Mouse (Mus musculus) liver, embryonic 11.5 days (tissue): ENCODE measurements at regions not wholly inside any gene's neighbourhood (a gene's known extent, or its start where the extent isn't known, plus 50 kb on each side); places are given as distances from the start of the nearest gene placed in this dataset.

Experiments
- ATAC-seq: fragments of 200-750 bp; cut with Nextera tagmentation; replicated peaks from 2 replicates; pipeline ENCODE4 v1.8.0; 2017; ENCODE audit warnings: moderate number of reproducible peaks, mild to moderate bottlenecking, moderate TSS enrichment, moderate library complexity; ENCODE audit not compliant: low FRiP score
- DNase-seq: peaks from one replicate; pipeline ENCODE4 v3.0.0-alpha.2; 2017; ENCODE audit warnings: low spot score
- H3K27ac ChIP-seq: fragments of 300-500 bp; sonication (generic); 2 replicates; pipeline ENCODE4 v1.5.1; 2014; ENCODE audit warnings: mild to moderate bottlenecking, low read depth, low read length, control low read depth
- H3K27me3 ChIP-seq: fragments of 300-500 bp; sonication (generic); replicated peaks from 2 replicates; pipeline ENCODE4 v1.6.1; 2014; ENCODE audit warnings: low read length, mixed read lengths; ENCODE audit not compliant: control insufficient read depth, insufficient read depth
- H3K36me3 ChIP-seq: fragments of 300-500 bp; sonication (generic); 2 replicates; pipeline ENCODE4 v1.6.1; 2014; ENCODE audit warnings: mild to moderate bottlenecking, low read length, moderate library complexity, mixed read lengths; ENCODE audit not compliant: control insufficient read depth, insufficient read depth
- H3K4me1 ChIP-seq: fragments of 300-500 bp; sonication (generic); replicated peaks from 2 replicates; pipeline ENCODE4 v1.6.1; 2014; ENCODE audit warnings: low read length, mixed read lengths; ENCODE audit not compliant: control insufficient read depth, insufficient read depth
- H3K4me2 ChIP-seq: fragments of 300-500 bp; sonication (generic); 2 replicates; pipeline ENCODE4 v1.6.1; 2014; ENCODE audit warnings: mild to moderate bottlenecking, control low read depth, moderate library complexity
- H3K4me3 ChIP-seq: fragments of 300-500 bp; sonication (generic); 2 replicates; pipeline ENCODE4 v1.5.1; 2014; ENCODE audit warnings: low read depth, low read length, control low read depth
- H3K9ac ChIP-seq: fragments of 300-500 bp; sonication (generic); 2 replicates; pipeline ENCODE4 v1.6.1; 2014; ENCODE audit warnings: low read depth, low read length, control low read depth
- H3K9me3 ChIP-seq: fragments of 300-500 bp; sonication (generic); 2 replicates; pipeline ENCODE4 v1.6.1; 2016; ENCODE audit warnings: low read length, inconsistent platforms, mixed read lengths; ENCODE audit not compliant: control insufficient read depth
- WGBS: fragments of 180-500 bp; shearing (Covaris S2); extraction: QIAGEN DNeasy Blood & Tissue Kit; methylation state at CpG from one replicate; pipeline ENCODE4 v1.1.7; 2014; 5-methylcytosine and 5-hydroxymethylcytosine counted together

- no peak overlapping the region for H3K27ac ChIP-seq
- H3K4me1 ChIP-seq, result no peaks in the 10 kb centered on the region
- H3K9ac ChIP-seq, result no peak overlapping the region
- no peaks in the 10 kb centered on the region for H3K9me3 ChIP-seq
- WGBS, result 73% methylated on average over 2 of the region's 2 CpGs
- no peaks in the 10 kb centered on the region for H3K36me3 ChIP-seq
- no peak for ATAC-seq
- H3K4me2 ChIP-seq, result no peak overlapping the region
- no peak overlapping the region for H3K4me3 ChIP-seq
- H3K27me3 ChIP-seq, result no peaks in the 10 kb centered on the region
- no peak for DNase-seq
Measured at GRCm38 (mm10) chr17:75916590-75916989, 364.8 kb upstream of the Fam98a start.

GRCm38 (mm10) chr17:75915256-75915655 lies 363.5 kb upstream of the Fam98a start:
- no peak overlapping the region for H3K9ac ChIP-seq
- WGBS, result 79% methylated on average over 1 of the region's 1 CpGs
- ATAC-seq (no peak), DNase-seq (no peak)
- H3K27ac ChIP-seq, result no peak overlapping the region
- no peaks in the 10 kb centered on the region for H3K36me3 ChIP-seq
- no peak overlapping the region for H3K4me2 ChIP-seq
- H3K27me3 ChIP-seq, result no peaks in the 10 kb centered on the region
- no peak overlapping the region for H3K4me3 ChIP-seq
- no peaks in the 10 kb centered on the region for H3K4me1 ChIP-seq
- H3K9me3 ChIP-seq, result no peaks in the 10 kb centered on the region

GRCm38 (mm10) chr17:75907085-75907484 lies 355.3 kb upstream of the Fam98a start:
- no peak for ATAC-seq
- no peaks in the 10 kb centered on the region for H3K27me3 ChIP-seq
- WGBS, result 69% methylated on average over 3 of the region's 3 CpGs

GRCm38 (mm10) chr17:75906643-75907042 lies 354.9 kb upstream of the Fam98a start:
- no peak for DNase-seq
- Histone ChIP-seq H3K27ac (no peak overlapping the region), H3K9me3 (no peaks in the 10 kb centered on the region), H3K36me3 (no peaks in the 10 kb centered on the region), H3K27me3 (no peaks in the 10 kb centered on the region), H3K4me3 (no peak overlapping the region), H3K9ac (no peak overlapping the region), H3K4me1 (no peaks in the 10 kb centered on the region), H3K4me2 (no peak overlapping the region)
- 75% methylated on average over 3 of the region's 3 CpGs for WGBS
- ATAC-seq, result no peak

More at GRCm38 (mm10) chr17:75907085-75907484, 355.3 kb upstream of the Fam98a start:
- Histone ChIP-seq H3K4me1 (no peaks in the 10 kb centered on the region), H3K9ac (no peak overlapping the region), H3K4me2 (no peak overlapping the region), H3K36me3 (no peaks in the 10 kb centered on the region), H3K4me3 (no peak overlapping the region), H3K27ac (no peak overlapping the region), H3K9me3 (no peaks in the 10 kb centered on the region)
- no peak for DNase-seq

- Histone ChIP-seq H3K9me3 (no peaks in the 10 kb centered on the region), H3K27ac (no peak overlapping the region), H3K9ac (no peak overlapping the region), H3K27me3 (no peaks in the 10 kb centered on the region), H3K4me1 (no peaks in the 10 kb centered on the region), H3K36me3 (no peaks in the 10 kb centered on the region), H3K4me3 (no peak overlapping the region), H3K4me2 (no peak overlapping the region)
- ATAC-seq (no peak), DNase-seq (no peak)
- WGBS, result 84% methylated on average over 6 of the region's 6 CpGs
Measured at GRCm38 (mm10) chr17:75895436-75895835, 343.7 kb upstream of the Fam98a start.

GRCm38 (mm10) chr17:75894934-75895333 lies 343.2 kb upstream of the Fam98a start:
- Histone ChIP-seq H3K36me3 (no peaks in the 10 kb centered on the region), H3K4me2 (no peak overlapping the region), H3K9ac (no peak overlapping the region), H3K9me3 (no peaks in the 10 kb centered on the region), H3K4me1 (no peaks in the 10 kb centered on the region), H3K27ac (no peak overlapping the region), H3K4me3 (no peak overlapping the region), H3K27me3 (no peaks in the 10 kb centered on the region)
- WGBS, result 73% methylated on average over 4 of the region's 4 CpGs
- no peak for ATAC-seq
- DNase-seq, result no peak

GRCm38 (mm10) chr17:75893559-75893958 lies 341.8 kb upstream of the Fam98a start:
- ATAC-seq (no peak), DNase-seq (no peak)
- Histone ChIP-seq H3K27ac (no peak overlapping the region), H3K4me3 (no peak overlapping the region), H3K9ac (no peak overlapping the region), H3K4me1 (no peaks in the 10 kb centered on the region), H3K4me2 (no peak overlapping the region), H3K36me3 (no peaks in the 10 kb centered on the region), H3K9me3 (no peaks in the 10 kb centered on the region), H3K27me3 (no peaks in the 10 kb centered on the region)
- 53% methylated on average over 1 of the region's 1 CpGs for WGBS

GRCm38 (mm10) chr17:75892156-75892555 lies 340.4 kb upstream of the Fam98a start:
- Histone ChIP-seq H3K9me3 (no peaks in the 10 kb centered on the region), H3K4me1 (no peaks in the 10 kb centered on the region), H3K9ac (no peak overlapping the region), H3K4me2 (no peak overlapping the region), H3K27ac (no peak overlapping the region), H3K27me3 (no peaks in the 10 kb centered on the region), H3K36me3 (no peaks in the 10 kb centered on the region), H3K4me3 (no peak overlapping the region)
- ATAC-seq (no peak), DNase-seq (no peak)
- 67% methylated on average over 4 of the region's 4 CpGs for WGBS

GRCm38 (mm10) chr17:75891564-75891963 lies 339.8 kb upstream of the Fam98a start:
- H3K9me3 ChIP-seq, result no peaks in the 10 kb centered on the region
- H3K4me3 ChIP-seq, result no peak overlapping the region
- H3K4me2 ChIP-seq, result no peak overlapping the region
- H3K9ac ChIP-seq, result no peak overlapping the region
- no peak for DNase-seq
- H3K4me1 ChIP-seq, result no peaks in the 10 kb centered on the region
- no peak overlapping the region for H3K27ac ChIP-seq
- no peaks in the 10 kb centered on the region for H3K27me3 ChIP-seq
- no peak for ATAC-seq
- no peaks in the 10 kb centered on the region for H3K36me3 ChIP-seq
- 82% methylated on average over 4 of the region's 4 CpGs for WGBS
